Mouse (Mus musculus) neural tube, embryonic 14.5 days (tissue): ENCODE measurements at regions not wholly inside any gene's neighbourhood (a gene's known extent, or its start where the extent isn't known, plus 50 kb on each side); places are given as distances from the start of the nearest gene placed in this dataset.

ENCODE experiments used
- ATAC-seq: fragments of 200-750 bp; cut with Nextera tagmentation; 2 replicates; pipeline ENCODE4 v1.8.0; 2017; ENCODE audit warnings: low read depth, mild to moderate bottlenecking, moderate TSS enrichment, moderate library complexity
- H3K27ac ChIP-seq: fragments of 300-500 bp; sonication (generic); 2 replicates; pipeline ENCODE4 v1.5.1; 2014; ENCODE audit warnings: low read depth, mild to moderate bottlenecking, control low read depth, low read length, moderate library complexity, mixed read lengths
- H3K27me3 ChIP-seq: fragments of 300-500 bp; sonication (generic); 2 replicates; pipeline ENCODE4 v1.6.1; 2014; ENCODE audit warnings: low read length; ENCODE audit not compliant: control insufficient read depth, insufficient read depth
- H3K36me3 ChIP-seq: fragments of 300-500 bp; sonication (generic); 2 replicates; pipeline ENCODE4 v1.6.1; 2014; ENCODE audit warnings: low read length, mixed read lengths; ENCODE audit not compliant: control insufficient read depth, insufficient read depth
- H3K4me1 ChIP-seq: fragments of 300-500 bp; sonication (generic); 2 replicates; pipeline ENCODE4 v1.6.1; 2014; ENCODE audit warnings: low read length; ENCODE audit not compliant: control insufficient read depth, insufficient read depth
- H3K4me2 ChIP-seq: fragments of 300-500 bp; sonication (generic); 2 replicates; pipeline ENCODE4 v1.6.1; 2014; ENCODE audit warnings: mild to moderate bottlenecking, low read depth, low read length, control low read depth
- H3K4me3 ChIP-seq: fragments of 300-500 bp; sonication (generic); 2 replicates; pipeline ENCODE4 v1.5.1; 2014; ENCODE audit warnings: low read depth, low read length, control low read depth, mixed read lengths
- H3K9ac ChIP-seq: fragments of 300-500 bp; sonication (generic); replicated peaks from 2 replicates; pipeline ENCODE4 v1.6.1; 2014; ENCODE audit warnings: low read depth, mild to moderate bottlenecking, control low read depth, low read length, mixed read lengths
- H3K9me3 ChIP-seq: fragments of 300-500 bp; sonication (generic); 2 replicates; pipeline ENCODE4 v1.6.1; 2016; ENCODE audit warnings: low read length; ENCODE audit not compliant: control insufficient read depth
- WGBS: fragments of 180-500 bp; shearing (Covaris S2); extraction: QIAGEN DNeasy Blood & Tissue Kit; methylation state at CpG from one replicate; pipeline ENCODE4 v1.1.7; 2014; 5-methylcytosine and 5-hydroxymethylcytosine counted together

DNA sequence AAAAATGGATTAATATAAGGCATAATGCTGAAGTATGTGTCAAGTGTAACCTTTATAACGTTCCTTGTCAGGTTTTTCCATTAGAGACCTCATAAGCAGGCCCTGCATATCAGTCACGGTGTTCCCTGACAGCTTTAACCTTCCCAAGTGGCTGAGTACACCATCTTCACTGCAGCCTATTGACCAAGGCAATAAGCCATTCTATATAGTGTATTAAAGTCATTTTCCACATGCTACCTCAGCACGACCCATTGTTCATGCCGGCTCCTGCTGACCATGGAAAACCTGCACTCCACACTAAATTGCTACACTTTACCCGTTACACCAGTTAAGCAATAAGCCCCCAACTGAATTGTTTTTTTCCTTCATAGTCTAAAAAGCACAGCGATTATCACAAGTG is 883.0 kb upstream of the Arrdc3 start:
- H3K4me3 ChIP-seq = no peak overlapping the region
- H3K27ac ChIP-seq = no peak overlapping the region
- H3K36me3 ChIP-seq = no peaks in the 10 kb centered on the region
- no peaks in the 10 kb centered on the region for H3K27me3 ChIP-seq
- H3K4me1 ChIP-seq = no peaks in the 10 kb centered on the region
- peak; percentile 87 for ATAC-seq
- 20% methylated on average over 6 of the region's 6 CpGs for WGBS
- no peaks in the 10 kb centered on the region for H3K9me3 ChIP-seq
- no peak overlapping the region for H3K4me2 ChIP-seq
- no peak overlapping the region for H3K9ac ChIP-seq

DNA sequence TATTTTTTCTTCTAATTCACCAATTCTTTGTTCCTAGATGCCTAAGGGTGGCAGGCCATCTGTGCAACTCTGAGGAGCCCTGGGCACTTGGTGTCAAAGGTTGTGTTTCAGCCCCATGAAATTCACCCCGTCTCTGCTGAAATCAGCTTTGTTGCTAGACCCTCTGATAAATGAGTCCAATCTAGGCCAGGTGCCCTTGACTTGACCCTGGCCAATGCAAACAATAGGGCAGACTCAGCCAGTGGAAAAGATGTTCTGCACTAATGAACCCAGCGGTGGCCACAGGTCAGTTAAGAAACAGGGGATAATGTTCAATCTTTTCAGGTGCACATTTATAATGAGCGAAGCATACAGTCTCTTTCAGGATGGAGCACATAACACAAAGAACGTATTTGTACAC is 882.5 kb upstream of the Arrdc3 start:
- Histone ChIP-seq H3K9me3 (no peaks in the 10 kb centered on the region), H3K27ac (no peak overlapping the region), H3K4me1 (no peaks in the 10 kb centered on the region), H3K27me3 (no peaks in the 10 kb centered on the region), H3K4me3 (no peak overlapping the region), H3K4me2 (no peak overlapping the region), H3K9ac (no peak overlapping the region), H3K36me3 (no peaks in the 10 kb centered on the region)
- peak; percentile 69 for ATAC-seq
- 10% methylated on average over 4 of the region's 4 CpGs for WGBS
